7 mouse cellular contexts compared by ENCODE assay signal in the genomic region with DNA sequence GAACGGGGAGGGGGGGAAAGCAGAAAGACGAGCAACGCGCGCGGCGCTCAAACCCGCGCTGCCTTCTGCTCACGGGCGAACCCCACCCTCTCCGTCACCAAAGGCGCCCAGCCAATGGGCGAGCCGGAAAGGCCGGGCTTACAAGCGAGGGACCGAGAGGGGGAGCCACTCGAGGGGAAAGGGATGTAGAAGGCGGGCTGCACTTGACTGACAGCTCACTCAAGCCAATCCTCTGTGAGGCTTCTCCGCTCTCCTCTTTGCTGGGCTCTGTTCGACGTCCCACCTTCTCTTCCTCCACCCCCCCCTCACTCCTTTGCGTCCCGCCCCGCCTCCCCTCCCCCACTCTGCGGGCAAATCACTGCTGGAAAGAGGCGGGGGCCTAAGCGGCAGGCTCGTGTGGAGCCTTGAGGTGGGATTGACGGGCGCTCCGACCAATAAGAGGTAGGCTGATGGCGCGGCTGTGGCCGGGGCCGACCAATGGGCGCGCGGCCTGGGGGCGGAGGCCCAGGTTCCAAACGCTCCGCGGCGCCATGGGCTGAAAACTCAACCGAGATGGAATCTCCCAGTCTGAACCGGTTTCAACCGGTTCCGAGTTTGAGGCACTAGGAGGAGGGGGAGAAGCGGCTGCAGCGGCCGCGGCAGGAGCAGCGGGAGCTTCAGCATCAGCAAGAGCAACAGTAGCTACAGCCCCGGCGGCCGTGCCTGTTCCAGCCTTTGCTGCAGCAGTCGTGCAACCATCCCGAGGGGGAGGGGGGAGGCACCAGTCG. TPM values are rescaled to one million over a fixed set of nuclear protein-coding genes. Genes with fewer than 3 reads are reported as not detected.
DNase-seq lines count a peak whose midpoint lies in the region; ATAC-seq lines count a peak whose summit lies in the region.

A gene (plus strand): TSS at position 615 of the 767 bp plus-strand sequence.

- peak within 1 kb of the TSS; percentile 89 for H3K4me2 ChIP-seq in intestine, embryonic 16.5 days (ENCODE audit: low read depth, low read length)
- peak within 1 kb of the TSS; percentile 85 for H3K4me2 ChIP-seq in midbrain, embryonic 11.5 days

- no peaks in the 10 kb centered on the region for H3K27me3 ChIP-seq in intestine, embryonic 16.5 days (replicated peaks; ENCODE audit: control insufficient read depth, insufficient read depth, low read length)
- no peaks in the 10 kb centered on the region for H3K27me3 ChIP-seq in midbrain, embryonic 11.5 days (ENCODE audit: control insufficient read depth, insufficient read depth, low read length)

- peak within 1 kb of the TSS; percentile 80 for H3K4me3 ChIP-seq in intestine, embryonic 16.5 days (ENCODE audit: low read length)
- H3K4me3 ChIP-seq in midbrain, embryonic 11.5 days (ENCODE audit: low read depth, low read length) = peak within 1 kb of the TSS; percentile 98

- H3K4me1 ChIP-seq in intestine, embryonic 16.5 days (ENCODE audit: control insufficient read depth, insufficient read depth, low read length) = peaks cover 13% of the 10 kb centered on the region
- H3K4me1 ChIP-seq in midbrain, embryonic 11.5 days (ENCODE audit: control insufficient read depth, insufficient read depth, low read length) = peaks cover 7% of the 10 kb centered on the region; the same call in 1 of the 2 replicates

- WGBS in intestine, embryonic 16.5 days = under 1% methylated on average over 58 of the region's 60 CpGs
- WGBS in midbrain, embryonic 11.5 days = under 1% methylated on average over 55 of the region's 60 CpGs

- H3K9ac ChIP-seq in intestine, embryonic 16.5 days (ENCODE audit: low read depth, low read length) = peak within 1 kb of the TSS; percentile 97
- peak within 1 kb of the TSS; percentile 100 for H3K9ac ChIP-seq in midbrain, embryonic 11.5 days (ENCODE audit: low read length)

- peak; percentile 99 for DNase-seq in adrenal gland, adult 8-10 months
- DNase-seq in embryo, embryonic 9.5 days (ENCODE audit: extremely low spot score) = peak; percentile 99
- peak; percentile 99 to 100 for DNase-seq in gastrocnemius, postnatal 4 days (ENCODE audit: low spot score in 2 of 2)
- peak; percentile 100 for DNase-seq in left cerebral cortex, postnatal 36 days (ENCODE audit: low spot score in 2 of 2)
- peak; percentile 100 for DNase-seq in midbrain, embryonic 11.5 days (ENCODE audit: low spot score, missing footprints)
- DNase-seq in skeletal muscle tissue, adult 2 months (ENCODE audit: low read depth, low spot score) = peak; percentile 99

- H3K27ac ChIP-seq in intestine, embryonic 16.5 days (ENCODE audit: low read length) = peak within 1 kb of the TSS; percentile 100
- H3K27ac ChIP-seq in midbrain, embryonic 11.5 days (ENCODE audit: low read depth, low read length) = peak within 1 kb of the TSS; percentile 100

- ATAC-seq in intestine, embryonic 16.5 days = peak; percentile 97
- peak; percentile 98 for ATAC-seq in midbrain, embryonic 11.5 days (ENCODE audit: low FRiP score)

- H3K9me3 ChIP-seq in intestine, embryonic 16.5 days (ENCODE audit: control insufficient read depth, low read length) = no peaks in the 10 kb centered on the region
- H3K9me3 ChIP-seq in midbrain, embryonic 11.5 days (ENCODE audit: control insufficient read depth, low read length) = no peaks in the 10 kb centered on the region

- intact Hi-C loops in left cerebral cortex, postnatal 36 days (cut with DNase I) = loop anchor here (1.0 to 5.0 kb wide), 5 partner anchors 51 to 265 kb away; a partner anchor contains a TSS

- no peaks in the 10 kb centered on the region for H3K36me3 ChIP-seq in intestine, embryonic 16.5 days (ENCODE audit: control insufficient read depth, insufficient read depth, low read length)
- no peaks in the 10 kb centered on the region for H3K36me3 ChIP-seq in midbrain, embryonic 11.5 days (ENCODE audit: control insufficient read depth, insufficient read depth, low read length)

RNA-seq across cellular contexts. Expression of the gene that starts here (rescaled TPM):
- total RNA-seq in adrenal gland, adult 8-10 months (2022) = 10 to 100 TPM; 53.5 to 60.4 (median 60.2) TPM
- 10 to 100 TPM; 66.9 to 71.4 TPM for total RNA-seq in gastrocnemius, postnatal 4 days (2021)
- 49.6 and 52.8 TPM in 2 replicates for polyA plus RNA-seq in intestine, embryonic 16.5 days (2015; fragmentation: Nextera tagmentation; extraction: Ambion mirVana)
- 10 to 100 TPM; 50.2 to 67.6 TPM for total RNA-seq in left cerebral cortex, postnatal 36 days (2021)
- 171 and 184 TPM in 2 replicates for polyA plus RNA-seq in midbrain, embryonic 11.5 days (2014; fragmentation: Nextera tagmentation; extraction: Ambion mirVana)

Comparison
In these comparisons a context has a peak if more than half of its experiments do, and no peak if none do; other contexts are left out.
1. Peak in every context shown above with its lines: DNase-seq, ATAC-seq, H3K4me3 ChIP-seq and H3K27ac ChIP-seq.